Mouse (Mus musculus) limb, embryonic 15.5 days (tissue): Measurements from ENCODE around the gene Cfap65. TPM values are rescaled to one million over a fixed set of nuclear protein-coding genes. Genes with fewer than 3 reads are reported as not detected.

Experiments
- ATAC-seq: fragments of 200-750 bp; cut with Nextera tagmentation; 2 replicates; pipeline ENCODE4 v1.8.0; 2017; ENCODE audit warnings: low read depth, moderate TSS enrichment; ENCODE audit not compliant: insufficient number of reproducible peaks, low FRiP score, low TSS enrichment
- H3K27ac ChIP-seq: fragments of 300-500 bp; sonication (generic); 2 replicates; pipeline ENCODE4 v1.5.1; 2015; ENCODE audit warnings: moderate library complexity, mild to moderate bottlenecking, inconsistent platforms
- H3K27me3 ChIP-seq: fragments of 300-500 bp; sonication (generic); 2 replicates; pipeline ENCODE4 v1.6.1; 2015; ENCODE audit warnings: inconsistent platforms
- H3K36me3 ChIP-seq: fragments of 300-500 bp; sonication (generic); 2 replicates; pipeline ENCODE4 v1.6.1; 2015; ENCODE audit warnings: inconsistent platforms
- H3K4me1 ChIP-seq: fragments of 300-500 bp; sonication (generic); 2 replicates; pipeline ENCODE4 v1.6.1; 2015; ENCODE audit warnings: inconsistent platforms
- H3K4me2 ChIP-seq: fragments of 300-500 bp; sonication (generic); 2 replicates; pipeline ENCODE4 v1.6.1; 2015; ENCODE audit warnings: mild to moderate bottlenecking, inconsistent platforms
- H3K4me3 ChIP-seq: fragments of 300-500 bp; sonication (generic); 2 replicates; pipeline ENCODE4 v1.5.1; 2015; ENCODE audit warnings: mild to moderate bottlenecking, inconsistent platforms
- H3K9ac ChIP-seq: fragments of 300-500 bp; sonication (generic); 2 replicates; pipeline ENCODE4 v1.6.1; 2015; ENCODE audit warnings: inconsistent platforms
- H3K9me3 ChIP-seq: fragments of 300-500 bp; sonication (generic); 2 replicates; pipeline ENCODE4 v1.6.1; 2016; ENCODE audit warnings: inconsistent platforms
- WGBS: fragments of 180-500 bp; shearing (Covaris S2); methylation state at CpG from one replicate; pipeline ENCODE4 v1.1.7; 2015; 5-methylcytosine and 5-hydroxymethylcytosine counted together
- polyA plus RNA-seq: library from polyadenylated mRNA; unstranded; fragments of >200 nt; fragmentation: Nextera tagmentation; extraction: Ambion mirVana; gene quantifications from 2 replicates; pipeline ENCODE4 v1.2.1, GENCODE M21; 2015

Gene Cfap65
- polyA plus RNA-seq, 1 experiment from 2014 or later: not detected

- no peak overlapping the region for H3K27ac ChIP-seq
- H3K9me3 ChIP-seq: no peaks in the 10 kb centered on the region
- no peak for ATAC-seq
- 43% methylated on average over 6 of the region's 6 CpGs for WGBS
- H3K4me3 ChIP-seq: no peak overlapping the region
- no peak overlapping the region for H3K4me2 ChIP-seq
- no peaks in the 10 kb centered on the region for H3K4me1 ChIP-seq
- no peaks in the 10 kb centered on the region for H3K36me3 ChIP-seq
- H3K9ac ChIP-seq: no peak overlapping the region
- H3K27me3 ChIP-seq: peaks cover 37% of the 10 kb centered on the region; the same call in 1 of the 2 replicates
Observed at GRCm38 (mm10) chr1:74926721-74927120, 8.7 kb downstream of the Cfap65 start.

- Histone ChIP-seq H3K27me3 (peaks cover 28% of the 10 kb centered on the region), H3K36me3 (no peaks in the 10 kb centered on the region), H3K27ac (no peak overlapping the region), H3K4me1 (no peaks in the 10 kb centered on the region), H3K4me3 (no peak overlapping the region), H3K4me2 (no peak overlapping the region), H3K9ac (no peak overlapping the region), H3K9me3 (no peaks in the 10 kb centered on the region)
- no peak for ATAC-seq
- 66% methylated on average over 4 of the region's 4 CpGs for WGBS
Observed at GRCm38 (mm10) chr1:74924464-74924863, 10.9 kb downstream of the Cfap65 start.

GRCm38 (mm10) chr1:74915706-74916105 is 19.7 kb downstream of the Cfap65 start:
- Histone ChIP-seq H3K36me3 (no peaks in the 10 kb centered on the region), H3K27ac (no peak overlapping the region), H3K4me1 (no peaks in the 10 kb centered on the region), H3K4me2 (no peak overlapping the region), H3K4me3 (no peak overlapping the region), H3K27me3 (peaks cover 22% of the 10 kb centered on the region), H3K9me3 (no peaks in the 10 kb centered on the region), H3K9ac (no peak overlapping the region)
- WGBS: 28% methylated on average over 13 of the region's 13 CpGs
- ATAC-seq: no peak

DNA sequence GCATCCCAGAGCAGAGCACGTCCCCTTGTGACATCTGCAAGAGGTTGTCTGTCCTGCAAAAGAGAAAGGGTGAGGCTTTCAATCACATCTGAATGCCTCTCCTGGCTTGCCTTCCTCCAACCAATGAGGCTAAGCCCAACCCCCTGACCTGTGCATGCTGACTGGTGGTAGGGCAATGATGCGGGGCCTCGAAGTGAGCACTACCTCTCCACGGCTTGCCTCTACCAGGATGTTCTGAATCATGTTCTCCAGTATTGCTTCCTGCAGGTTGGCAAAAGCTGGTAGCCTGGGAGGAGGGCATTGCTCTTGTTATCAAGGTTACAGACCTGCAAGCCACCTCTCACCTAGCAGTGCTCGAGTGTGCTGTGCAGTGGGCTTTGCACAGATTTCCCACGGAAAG is 33.2 kb downstream of the Cfap65 start:
- 18% methylated on average over 6 of the region's 6 CpGs for WGBS
- Histone ChIP-seq H3K4me1 (peaks cover 20% of the 10 kb centered on the region), H3K9ac (no peak overlapping the region), H3K4me2 (no peak overlapping the region), H3K27ac (no peak overlapping the region), H3K4me3 (no peak overlapping the region), H3K27me3 (peaks cover 86% of the 10 kb centered on the region), H3K36me3 (no peaks in the 10 kb centered on the region), H3K9me3 (no peaks in the 10 kb centered on the region)
- no peak for ATAC-seq

GRCm38 (mm10) chr1:74901686-74902085 is 33.7 kb downstream of the Cfap65 start:
- WGBS: 5% methylated on average over 3 of the region's 3 CpGs
- ATAC-seq: no peak
- no peaks in the 10 kb centered on the region for H3K9me3 ChIP-seq
- no peak overlapping the region for H3K4me3 ChIP-seq
- peaks cover 88% of the 10 kb centered on the region for H3K27me3 ChIP-seq
- no peaks in the 10 kb centered on the region for H3K36me3 ChIP-seq
- H3K4me2 ChIP-seq: no peak overlapping the region
- H3K9ac ChIP-seq: no peak overlapping the region
- H3K4me1 ChIP-seq: peaks cover 20% of the 10 kb centered on the region
- H3K27ac ChIP-seq: no peak overlapping the region

- ATAC-seq: 0 out of 2 replicates have a peak, but pooled peaks have one; percentile 40
- peak overlapping the region; percentile 68 for H3K4me2 ChIP-seq
- H3K9ac ChIP-seq: no peak overlapping the region
- H3K4me1 ChIP-seq: peaks cover 20% of the 10 kb centered on the region
- H3K4me3 ChIP-seq: peak overlapping the region; percentile 34
- under 1% methylated on average over 66 of the region's 66 CpGs for WGBS
- H3K27me3 ChIP-seq: peaks cover 97% of the 10 kb centered on the region
- no peaks in the 10 kb centered on the region for H3K9me3 ChIP-seq
- H3K27ac ChIP-seq: no peak overlapping the region
- H3K36me3 ChIP-seq: no peaks in the 10 kb centered on the region
Observed at GRCm38 (mm10) chr1:74900341-74901285, 34.8 kb downstream of the Cfap65 start.

DNA sequence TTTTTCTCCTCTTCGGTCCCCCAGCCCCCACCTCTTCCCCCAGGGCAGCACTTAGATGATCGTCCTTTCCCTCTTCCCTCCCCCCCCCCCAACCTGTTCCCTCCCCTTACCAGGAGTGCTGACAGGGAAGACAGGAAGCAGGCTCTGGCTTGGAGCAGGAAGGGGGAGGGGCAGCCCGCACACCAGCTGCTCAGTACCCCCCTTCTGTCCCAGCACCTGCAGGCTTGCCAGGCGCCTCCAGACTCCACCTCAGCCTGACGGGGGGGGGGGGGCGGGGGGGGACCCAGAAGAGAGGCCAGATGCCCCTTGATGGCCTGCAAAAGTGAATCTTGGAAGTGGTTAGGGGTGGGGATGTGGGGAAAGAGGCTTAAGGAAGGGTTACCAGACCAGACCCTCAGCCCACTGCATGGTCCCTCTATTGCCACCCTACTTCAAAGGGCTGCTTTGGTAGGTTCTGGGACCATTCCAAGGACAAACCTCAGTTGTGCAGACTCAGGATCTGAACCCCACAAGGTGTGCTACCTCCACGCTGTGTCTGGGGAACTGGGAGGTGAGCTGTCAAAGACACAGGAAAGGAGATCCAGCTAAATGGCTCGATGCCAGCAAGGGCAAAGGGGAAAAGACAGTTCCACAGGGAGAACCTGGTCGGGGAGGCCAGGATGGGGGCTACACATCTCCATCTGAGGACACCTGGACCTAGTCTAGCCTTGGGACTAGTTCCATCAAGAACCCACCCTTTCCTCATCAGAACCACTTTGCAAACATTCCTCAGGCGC is 36.6 kb downstream of the Cfap65 start:
- H3K9ac ChIP-seq: no peak overlapping the region
- ATAC-seq: no peak
- 8% methylated on average over 6 of the region's 10 CpGs for WGBS

DNA sequence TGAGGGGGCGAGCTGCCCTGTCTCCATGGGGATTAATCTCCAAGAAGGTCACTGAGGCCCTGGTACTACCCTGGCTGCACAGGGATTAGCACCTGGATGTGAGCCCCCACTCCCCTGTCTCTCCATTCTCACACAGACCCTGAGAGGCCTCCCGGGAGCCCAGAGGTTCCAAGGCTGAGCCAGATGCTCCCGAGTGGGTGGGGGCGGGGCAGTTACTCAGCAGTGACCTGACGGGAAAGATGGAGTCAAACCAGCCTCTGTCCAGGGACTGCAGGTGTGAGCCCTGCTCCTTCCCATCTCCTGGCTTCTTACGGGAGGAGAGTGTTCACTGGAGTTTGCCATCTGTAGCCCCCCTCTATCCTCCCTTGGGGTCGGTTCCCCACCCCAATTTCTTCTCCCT is 37.4 kb downstream of the Cfap65 start:
- Histone ChIP-seq H3K4me1 (peaks cover 23% of the 10 kb centered on the region), H3K27me3 (peaks cover 97% of the 10 kb centered on the region), H3K36me3 (no peaks in the 10 kb centered on the region), H3K4me3 (no peak overlapping the region), H3K9ac (no peak overlapping the region), H3K4me2 (no peak overlapping the region), H3K27ac (no peak overlapping the region), H3K9me3 (no peaks in the 10 kb centered on the region)
- ATAC-seq: no peak
- WGBS: 3% methylated on average over 7 of the region's 7 CpGs

More for the DNA sequence above, 36.6 kb downstream of the Cfap65 start:
- Histone ChIP-seq H3K36me3 (no peaks in the 10 kb centered on the region), H3K9me3 (no peaks in the 10 kb centered on the region), H3K4me1 (peaks cover 20% of the 10 kb centered on the region), H3K4me3 (no peak overlapping the region), H3K27me3 (peaks cover 97% of the 10 kb centered on the region), H3K4me2 (no peak overlapping the region), H3K27ac (no peak overlapping the region)

- H3K27me3 ChIP-seq: peaks cover 97% of the 10 kb centered on the region
- no peak overlapping the region for H3K27ac ChIP-seq
- H3K36me3 ChIP-seq: no peaks in the 10 kb centered on the region
- H3K4me1 ChIP-seq: peaks cover 15% of the 10 kb centered on the region
- H3K4me3 ChIP-seq: no peak overlapping the region
- 15% methylated on average over 4 of the region's 4 CpGs for WGBS
- H3K4me2 ChIP-seq: no peak overlapping the region
- no peaks in the 10 kb centered on the region for H3K9me3 ChIP-seq
- ATAC-seq: no peak
- no peak overlapping the region for H3K9ac ChIP-seq
Observed at GRCm38 (mm10) chr1:74894966-74895365, 40.4 kb downstream of the Cfap65 start.

DNA sequence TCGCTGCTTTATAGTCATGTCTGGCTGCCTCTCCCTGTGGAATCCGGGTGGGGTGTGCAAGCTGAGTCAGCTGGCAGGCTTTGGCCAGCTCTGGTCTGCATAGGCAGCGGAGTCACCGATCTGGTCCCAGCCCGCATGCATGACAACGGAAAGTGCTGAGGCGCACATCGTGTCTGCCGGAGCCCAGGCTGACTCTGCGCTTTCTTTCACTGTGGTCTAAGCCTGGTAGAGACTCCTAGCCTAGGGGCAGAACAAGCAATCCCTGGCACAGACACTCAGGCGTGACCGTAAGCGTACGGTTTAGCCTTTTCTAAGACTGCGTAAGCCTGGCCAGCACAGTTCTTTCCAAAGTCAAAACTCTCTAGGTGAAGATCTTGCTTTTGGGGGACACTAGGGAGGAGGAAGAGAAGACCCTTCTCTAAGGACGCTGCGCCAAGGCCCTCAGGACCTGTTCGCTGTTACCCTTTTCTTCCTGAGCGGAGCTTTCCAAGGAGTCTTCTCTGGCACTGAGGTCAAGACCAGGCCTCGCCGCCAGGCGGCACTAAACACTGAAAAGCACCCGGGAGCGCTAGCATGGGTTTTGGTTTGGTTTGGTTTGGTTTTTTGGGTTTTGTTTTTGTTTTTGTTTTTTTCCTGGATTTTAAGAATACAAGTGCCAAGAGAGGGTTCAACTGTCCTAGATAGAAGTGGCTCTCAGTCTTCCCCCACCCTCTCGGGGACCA is 42.1 kb downstream of the Cfap65 start, which contains the start of gene Cryba2:
Cryba2 (minus strand) TSS at position 10 of the 722 bp plus-strand sequence.
- Histone ChIP-seq H3K9ac (no peak within 1 kb of the TSS), H3K4me1 (peaks cover 8% of the 10 kb centered on the region), H3K27me3 (peaks cover 93% of the 10 kb centered on the region), H3K9me3 (no peaks in the 10 kb centered on the region), H3K4me3 (peak within 1 kb of the TSS; percentile 2; the same call in 1 of the 2 replicates), H3K27ac (no peak within 1 kb of the TSS), H3K36me3 (no peaks in the 10 kb centered on the region), H3K4me2 (no peak within 1 kb of the TSS)
- no peak for ATAC-seq
- 3% methylated on average over 25 of the region's 25 CpGs for WGBS

DNA sequence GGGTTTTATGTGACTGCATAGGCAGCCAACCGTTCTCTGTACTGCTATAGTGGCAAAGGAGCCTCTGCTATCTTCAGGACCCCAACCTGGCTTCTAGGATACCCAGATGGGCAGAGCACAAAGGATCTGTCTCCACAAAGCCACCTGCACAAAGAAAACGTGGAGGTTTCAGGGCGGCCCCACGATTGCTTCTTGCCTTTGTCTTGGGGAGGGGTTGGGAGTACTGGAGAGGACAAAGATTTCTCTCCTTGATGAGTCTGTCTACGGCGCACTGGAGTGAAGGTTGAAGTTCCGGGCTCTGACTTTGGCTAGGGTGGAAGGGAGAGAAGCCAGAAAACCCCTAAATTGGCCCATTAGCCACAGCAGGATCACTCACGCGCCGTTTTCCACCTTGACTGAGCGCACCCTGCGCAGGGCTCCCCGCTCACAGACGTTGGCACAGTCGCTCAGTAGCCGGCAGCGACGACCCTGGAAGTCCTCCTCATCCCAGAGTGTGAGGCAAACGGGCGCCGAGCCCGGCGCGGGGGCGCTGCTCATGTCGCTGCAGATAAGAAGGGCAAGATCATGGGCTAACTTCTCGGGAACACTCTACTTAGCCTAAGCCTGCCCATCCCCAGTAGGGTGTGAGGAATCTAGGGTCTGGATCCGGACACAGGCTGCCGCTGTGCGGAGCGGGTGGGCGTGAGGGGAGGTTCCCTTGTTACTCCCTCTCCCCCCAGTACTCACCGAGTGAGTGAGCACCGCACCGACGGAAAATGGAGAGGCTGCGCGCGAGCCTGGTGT is 42.9 kb downstream of the Cfap65 start:
- Histone ChIP-seq H3K27ac (no peak overlapping the region), H3K4me3 (peak overlapping the region; percentile 2; the same call in 1 of the 2 replicates), H3K9ac (no peak overlapping the region), H3K36me3 (no peaks in the 10 kb centered on the region), H3K9me3 (no peaks in the 10 kb centered on the region), H3K4me2 (no peak overlapping the region), H3K4me1 (peaks cover 8% of the 10 kb centered on the region; the same call in 1 of the 2 replicates), H3K27me3 (peaks cover 93% of the 10 kb centered on the region)
- WGBS: 2% methylated on average over 39 of the region's 39 CpGs
- ATAC-seq: no peak
